Mouse (Mus musculus) MEL (cell line): ENCODE results near the gene Cdk13.

Experiments used
- BHLHE40 ChIP-seq: IDR thresholded peaks from 2 replicates; pipeline ENCODE4 v1.6.1; 2012; ENCODE audit warnings: low read depth, mild to moderate bottlenecking, inconsistent platforms, low read length, improper control_type of control experiment, borderline replicate concordance
- CHD2 ChIP-seq: IDR thresholded peaks from 2 replicates; pipeline ENCODE4 v1.6.1; 2011; ENCODE audit warnings: low read length, improper control_type of control experiment
- CTCF ChIP-seq, 3 experiments: IDR thresholded peaks in 2 of 3; conservative IDR thresholded peaks in 1 of 3; 2 replicates each; pipeline ENCODE4 v1.5.1; 2011 to 2012; ENCODE audit warnings: low read length in 3 of 3, low read depth in 2 of 3, mild to moderate bottlenecking in 2 of 3, improper control_type of control experiment in 1 of 3, inconsistent platforms in 1 of 3, mixed read lengths in 1 of 3, moderate library complexity in 1 of 3; ENCODE audit not compliant: control insufficient read depth in 1 of 3, insufficient read depth in 1 of 3, poor library complexity in 1 of 3, severe bottlenecking in 1 of 3
- E2F4 ChIP-seq: IDR thresholded peaks from 2 replicates; pipeline ENCODE4 v1.6.1; 2011; ENCODE audit warnings: low read depth, low read length, improper control_type of control experiment, borderline replicate concordance
- EP300 ChIP-seq, 2 experiments: IDR thresholded peaks; 2 replicates each; pipeline ENCODE4 v1.6.1; 2011; ENCODE audit warnings: improper control_type of control experiment in 2 of 2, low read length in 2 of 2, low read depth in 1 of 2, mild to moderate bottlenecking in 1 of 2
- GABPA ChIP-seq: IDR thresholded peaks from 2 replicates; pipeline ENCODE4 v1.6.1; 2012; ENCODE audit warnings: low read depth, mild to moderate bottlenecking, inconsistent platforms, low read length, improper control_type of control experiment, moderate library complexity
- GATA1 ChIP-seq: IDR thresholded peaks from 2 replicates; pipeline ENCODE4 v1.6.1; 2011; ENCODE audit warnings: low read depth, low read length, improper control_type of control experiment
- MAFK ChIP-seq: IDR thresholded peaks from 2 replicates; pipeline ENCODE4 v1.6.1; 2011; ENCODE audit warnings: low read depth, mild to moderate bottlenecking, low read length, improper control_type of control experiment, borderline replicate concordance
- MEF2A ChIP-seq: IDR thresholded peaks from 2 replicates; pipeline ENCODE4 v1.6.1; 2014; ENCODE audit warnings: low read depth, mild to moderate bottlenecking, inconsistent platforms, low read length, improper control_type of control experiment; ENCODE audit not compliant: poor library complexity, insufficient replicate concordance, severe bottlenecking; ENCODE audit errors: extremely low read depth
- MYB ChIP-seq: IDR thresholded peaks from 2 replicates; pipeline ENCODE4 v1.6.1; 2011; ENCODE audit warnings: mild to moderate bottlenecking, low read depth, low read length, improper control_type of control experiment
- POLR2A ChIP-seq, 2 experiments: IDR thresholded peaks; 2 replicates each; pipeline ENCODE4 v1.6.1; 2011 to 2012; ENCODE audit warnings: low read length in 2 of 2, mild to moderate bottlenecking in 2 of 2, control low read depth in 1 of 2, improper control_type of control experiment in 1 of 2, low read depth in 1 of 2, moderate library complexity in 1 of 2; ENCODE audit not compliant: control insufficient read depth in 1 of 2, insufficient read depth in 1 of 2, poor library complexity in 1 of 2
- TAL1 ChIP-seq: IDR thresholded peaks from 2 replicates; pipeline ENCODE4 v1.6.1; 2012; ENCODE audit warnings: mild to moderate bottlenecking, inconsistent platforms, low read length, moderate library complexity, mixed read lengths
- TCF12 ChIP-seq: IDR thresholded peaks from 2 replicates; pipeline ENCODE4 v1.6.1; 2014; ENCODE audit warnings: low read depth, mild to moderate bottlenecking, inconsistent platforms, low read length, improper control_type of control experiment, moderate library complexity
- USF1 ChIP-seq: IDR thresholded peaks from 2 replicates; pipeline ENCODE4 v1.6.1; 2014; ENCODE audit warnings: low read depth, mild to moderate bottlenecking, inconsistent platforms, low read length, improper control_type of control experiment, moderate library complexity

GRCm38 (mm10) chr13:17754997-17755396 lies 49.9 kb downstream of the Cdk13 start:
- TF ChIP-seq CTCF (IDR thresholded peaks at IDR 0.05 in 2 of 3, conservative IDR thresholded peaks at IDR 0.05 in 1 of 3; ENCODE audit: control insufficient read depth in 1 of 3, insufficient read depth in 1 of 3, low read depth in 2 of 3, low read length in 3 of 3, poor library complexity in 1 of 3, severe bottlenecking in 1 of 3) (no peak), MYB (no peak), BHLHE40 (no peak), GABPA (no peak), GATA1 (no peak), TAL1 (no peak), EP300 (IDR thresholded peaks at IDR 0.05; ENCODE audit: low read depth in 1 of 2, low read length in 2 of 2) (no peak), CHD2 (no peak), E2F4 (no peak), MEF2A (no peak), USF1 (no peak), MAFK (no peak), POLR2A (IDR thresholded peaks at IDR 0.05; ENCODE audit: control insufficient read depth in 1 of 2, insufficient read depth in 1 of 2, low read depth in 1 of 2, low read length in 2 of 2, poor library complexity in 1 of 2) (no peak), TCF12 (no peak)
